Mouse (Mus musculus): Measurements from ENCODE around the gene Bmpr1b. TPM values are rescaled to one million over a fixed set of nuclear protein-coding genes. Genes with fewer than 3 reads are reported as not detected.
"Not testable (repeated sequence)": the region's sequence is repeated elsewhere in the genome, so short reads cannot be mapped to it uniquely, and the experiment has no call there.

The Bmpr1b gene
- 11.6 and 12.2 TPM in 2 replicates for polyA plus RNA-seq (2016; fragmentation: Nextera tagmentation; extraction: Ambion mirVana)

GRCm38 (mm10) chr3:142168863-142169521 lies at the start of gene Bmpr1b:
Gene Bmpr1b, minus strand, starts transcription at chr3:142169425.
- Histone ChIP-seq H3K9ac (peak within 1 kb of the TSS; percentile 74), H3K36me3 (no peaks in the 10 kb centered on the region), H3K27ac (peak within 1 kb of the TSS; percentile 72), H3K4me2 (replicated peaks) (peak within 1 kb of the TSS; percentile 93), H3K9me3 (replicated peaks) (no peaks in the 10 kb centered on the region), H3K27me3 (peaks cover 8% of the 10 kb centered on the region; the same call in 1 of the 2 replicates), H3K4me3 (peak within 1 kb of the TSS; percentile 70), H3K4me1 (peaks cover 7% of the 10 kb centered on the region)
- ATAC-seq (ENCODE audit: low FRiP score), result peak; percentile 93
- WGBS, result under 1% methylated on average over 53 of the region's 65 CpGs

GRCm38 (mm10) chr3:142212821-142213220 lies 43.6 kb upstream of the Bmpr1b start:
- no peak for ATAC-seq (ENCODE audit: low FRiP score)
- no peaks in the 10 kb centered on the region for H3K27me3 ChIP-seq
- H3K36me3 ChIP-seq, result no peaks in the 10 kb centered on the region
- WGBS, result 66% methylated on average over 2 of the region's 2 CpGs
- no peak overlapping the region for H3K27ac ChIP-seq
- 0 out of 2 replicates have a peak, but pooled peaks cover 6% of the 10 kb centered on the region for H3K4me1 ChIP-seq
- H3K4me3 ChIP-seq, result no peak overlapping the region
- H3K9ac ChIP-seq, result no peak overlapping the region
- H3K9me3 ChIP-seq (replicated peaks), result no peaks in the 10 kb centered on the region
- H3K4me2 ChIP-seq (replicated peaks), result no peak overlapping the region

- ATAC-seq (ENCODE audit: low FRiP score), result no peak
- H3K4me2 ChIP-seq (replicated peaks), result no peak overlapping the region
- H3K27ac ChIP-seq, result no peak overlapping the region
- 88% methylated on average over 3 of the region's 3 CpGs for WGBS
- H3K4me1 ChIP-seq, result 0 out of 2 replicates have a peak, but pooled peaks cover 6% of the 10 kb centered on the region
- H3K4me3 ChIP-seq, result no peak overlapping the region
- no peaks in the 10 kb centered on the region for H3K27me3 ChIP-seq
- no peaks in the 10 kb centered on the region for H3K9me3 ChIP-seq (replicated peaks)
- H3K9ac ChIP-seq, result no peak overlapping the region
- no peaks in the 10 kb centered on the region for H3K36me3 ChIP-seq
Measured at GRCm38 (mm10) chr3:142212186-142212585, 43.0 kb upstream of the Bmpr1b start.

- WGBS, result 76% methylated on average over 6 of the region's 6 CpGs
- Histone ChIP-seq H3K27ac (no peak overlapping the region), H3K27me3 (no peaks in the 10 kb centered on the region), H3K9ac (no peak overlapping the region), H3K4me1 (0 out of 2 replicates have a peak, but pooled peaks cover 6% of the 10 kb centered on the region), H3K36me3 (no peaks in the 10 kb centered on the region), H3K4me2 (replicated peaks) (no peak overlapping the region), H3K4me3 (no peak overlapping the region), H3K9me3 (replicated peaks) (no peaks in the 10 kb centered on the region)
- no peak for ATAC-seq (ENCODE audit: low FRiP score)
Measured at GRCm38 (mm10) chr3:142209981-142210380, 40.8 kb upstream of the Bmpr1b start.

GRCm38 (mm10) chr3:142209057-142209456 lies 39.8 kb upstream of the Bmpr1b start:
- Histone ChIP-seq H3K4me3 (no peak overlapping the region), H3K4me2 (replicated peaks) (no peak overlapping the region), H3K9ac (no peak overlapping the region), H3K4me1 (0 out of 2 replicates have a peak, but pooled peaks cover 6% of the 10 kb centered on the region), H3K27me3 (no peaks in the 10 kb centered on the region), H3K36me3 (no peaks in the 10 kb centered on the region), H3K27ac (no peak overlapping the region), H3K9me3 (replicated peaks) (no peaks in the 10 kb centered on the region)
- no peak for ATAC-seq (ENCODE audit: low FRiP score)
- 75% methylated on average over 11 of the region's 11 CpGs for WGBS

- no peak overlapping the region for H3K4me3 ChIP-seq
Measured at GRCm38 (mm10) chr3:142207488-142207887, 38.3 kb upstream of the Bmpr1b start.

GRCm38 (mm10) chr3:142206316-142206715 lies 37.1 kb upstream of the Bmpr1b start:
- WGBS, result 92% methylated on average over 3 of the region's 3 CpGs
- H3K27me3 ChIP-seq, result no peaks in the 10 kb centered on the region
- no peak overlapping the region for H3K4me3 ChIP-seq
- no peak overlapping the region for H3K9ac ChIP-seq
- ATAC-seq (ENCODE audit: low FRiP score), result no peak
- H3K4me2 ChIP-seq (replicated peaks), result no peak overlapping the region
- H3K36me3 ChIP-seq, result no peaks in the 10 kb centered on the region
- H3K27ac ChIP-seq, result no peak overlapping the region
- H3K9me3 ChIP-seq (replicated peaks), result no peaks in the 10 kb centered on the region
- 0 out of 2 replicates have a peak, but pooled peaks cover 6% of the 10 kb centered on the region for H3K4me1 ChIP-seq

More at GRCm38 (mm10) chr3:142207488-142207887, 38.3 kb upstream of the Bmpr1b start:
- H3K4me2 ChIP-seq (replicated peaks), result no peak overlapping the region
- H3K27ac ChIP-seq, result no peak overlapping the region
- no peak overlapping the region for H3K9ac ChIP-seq
- no peaks in the 10 kb centered on the region for H3K36me3 ChIP-seq
- WGBS, result 94% methylated on average over 6 of the region's 6 CpGs
- no peak for ATAC-seq (ENCODE audit: low FRiP score)
- 0 out of 2 replicates have a peak, but pooled peaks cover 6% of the 10 kb centered on the region for H3K4me1 ChIP-seq
- no peaks in the 10 kb centered on the region for H3K9me3 ChIP-seq (replicated peaks)
- no peaks in the 10 kb centered on the region for H3K27me3 ChIP-seq

GRCm38 (mm10) chr3:142196142-142196541 lies 26.9 kb upstream of the Bmpr1b start:
- Histone ChIP-seq H3K9me3 (replicated peaks) (no peaks in the 10 kb centered on the region), H3K36me3 (no peaks in the 10 kb centered on the region), H3K4me1 (no peaks in the 10 kb centered on the region), H3K27me3 (no peaks in the 10 kb centered on the region), H3K4me3 (no peak overlapping the region), H3K9ac (no peak overlapping the region), H3K4me2 (replicated peaks) (no peak overlapping the region), H3K27ac (no peak overlapping the region)
- 82% methylated on average over 8 of the region's 8 CpGs for WGBS
- no peak for ATAC-seq (ENCODE audit: low FRiP score)

- not testable (repeated sequence) for H3K4me3 ChIP-seq; H3K36me3 ChIP-seq; H3K27ac ChIP-seq; H3K9me3 ChIP-seq (replicated peaks); ATAC-seq (ENCODE audit: low FRiP score); H3K27me3 ChIP-seq; H3K4me1 ChIP-seq; H3K9ac ChIP-seq; H3K4me2 ChIP-seq (replicated peaks)
Measured at GRCm38 (mm10) chr3:142191627-142192026, 22.4 kb upstream of the Bmpr1b start.

- Histone ChIP-seq H3K27me3 (no peaks in the 10 kb centered on the region), H3K9me3 (replicated peaks) (no peaks in the 10 kb centered on the region), H3K4me1 (no peaks in the 10 kb centered on the region), H3K4me2 (replicated peaks) (no peak overlapping the region), H3K4me3 (no peak overlapping the region), H3K36me3 (no peaks in the 10 kb centered on the region), H3K9ac (no peak overlapping the region), H3K27ac (no peak overlapping the region)
- ATAC-seq (ENCODE audit: low FRiP score), result no peak
- WGBS, result 91% methylated on average over 3 of the region's 3 CpGs
Measured at GRCm38 (mm10) chr3:142186551-142186950, 17.3 kb upstream of the Bmpr1b start.

- no peak overlapping the region for H3K4me3 ChIP-seq
- H3K9ac ChIP-seq, result no peak overlapping the region
- no peak overlapping the region for H3K4me2 ChIP-seq (replicated peaks)
- no peak for ATAC-seq (ENCODE audit: low FRiP score)
- H3K27ac ChIP-seq, result no peak overlapping the region
- peaks cover 8% of the 10 kb centered on the region; the same call in 1 of the 2 replicates for H3K27me3 ChIP-seq
- no peaks in the 10 kb centered on the region for H3K36me3 ChIP-seq
- no peaks in the 10 kb centered on the region for H3K9me3 ChIP-seq (replicated peaks)
- H3K4me1 ChIP-seq, result no peaks in the 10 kb centered on the region
- 84% methylated on average over 4 of the region's 4 CpGs for WGBS
Measured at GRCm38 (mm10) chr3:142173996-142174395, 4.8 kb upstream of the Bmpr1b start.

- H3K27ac ChIP-seq, result peak overlapping the region; percentile 72; the same call in 1 of the 2 replicates
- WGBS, result 8% methylated on average over 9 of the region's 9 CpGs
Measured at GRCm38 (mm10) chr3:142168251-142168862, 868 bp downstream of the Bmpr1b start.

More at GRCm38 (mm10) chr3:142168251-142168862, 868 bp downstream of the Bmpr1b start:
- Histone ChIP-seq H3K36me3 (no peaks in the 10 kb centered on the region), H3K4me3 (peak overlapping the region; percentile 70), H3K9ac (peak overlapping the region; percentile 74), H3K4me1 (peaks cover 7% of the 10 kb centered on the region), H3K27me3 (peaks cover 8% of the 10 kb centered on the region; the same call in 1 of the 2 replicates), H3K9me3 (replicated peaks) (no peaks in the 10 kb centered on the region), H3K4me2 (replicated peaks) (peak overlapping the region; percentile 93)
- no peak for ATAC-seq (ENCODE audit: low FRiP score)

Measured in hindbrain, embryonic 12.5 days (tissue).